Mouse (Mus musculus): ENCODE data around the gene Tnfsfm13. TPM values are rescaled to one million over a fixed set of nuclear protein-coding genes. Genes with fewer than 3 reads are reported as not detected.
A peak's percentile ranks its signal among the peaks of the same experiment; 100 is the strongest.

The Tnfsfm13 gene
- polyA plus RNA-seq, 1 experiment = 43.9 TPM

GRCm38 (mm10) chr11:69682840-69683533 is 12.9 kb downstream of the Tnfsfm13 start:
- no peak for TF ChIP-seq POLR2A (IDR thresholded peaks at IDR 0.05; ENCODE audit: borderline replicate concordance, low read depth, low read length)
- peak; percentile 72 for TF ChIP-seq CTCF (IDR thresholded peaks at IDR 0.05; ENCODE audit: low read depth, low read length)
- Histone ChIP-seq H3K4me1 (ENCODE audit: control insufficient read depth, insufficient read depth, low read length) (peaks cover 54% of the 10 kb centered on the region), H3K27ac (ENCODE audit: insufficient read depth, low read depth, low read length) (no peak overlapping the region), H3K4me3 (ENCODE audit: insufficient read depth, low read length) (no peak overlapping the region)

GRCm38 (mm10) chr11:69682209-69682839 is 13.6 kb downstream of the Tnfsfm13 start:
- peak overlapping the region; percentile 62 for H3K27ac ChIP-seq (ENCODE audit: insufficient read depth, low read depth, low read length)
- peaks cover 57% of the 10 kb centered on the region for H3K4me1 ChIP-seq (ENCODE audit: control insufficient read depth, insufficient read depth, low read length)
- TF ChIP-seq CTCF (IDR thresholded peaks at IDR 0.05; ENCODE audit: low read depth, low read length) = no peak
- TF ChIP-seq POLR2A (IDR thresholded peaks at IDR 0.05; ENCODE audit: borderline replicate concordance, low read depth, low read length) = no peak
- H3K4me3 ChIP-seq (ENCODE audit: insufficient read depth, low read length) = peak overlapping the region; percentile 79

DNA sequence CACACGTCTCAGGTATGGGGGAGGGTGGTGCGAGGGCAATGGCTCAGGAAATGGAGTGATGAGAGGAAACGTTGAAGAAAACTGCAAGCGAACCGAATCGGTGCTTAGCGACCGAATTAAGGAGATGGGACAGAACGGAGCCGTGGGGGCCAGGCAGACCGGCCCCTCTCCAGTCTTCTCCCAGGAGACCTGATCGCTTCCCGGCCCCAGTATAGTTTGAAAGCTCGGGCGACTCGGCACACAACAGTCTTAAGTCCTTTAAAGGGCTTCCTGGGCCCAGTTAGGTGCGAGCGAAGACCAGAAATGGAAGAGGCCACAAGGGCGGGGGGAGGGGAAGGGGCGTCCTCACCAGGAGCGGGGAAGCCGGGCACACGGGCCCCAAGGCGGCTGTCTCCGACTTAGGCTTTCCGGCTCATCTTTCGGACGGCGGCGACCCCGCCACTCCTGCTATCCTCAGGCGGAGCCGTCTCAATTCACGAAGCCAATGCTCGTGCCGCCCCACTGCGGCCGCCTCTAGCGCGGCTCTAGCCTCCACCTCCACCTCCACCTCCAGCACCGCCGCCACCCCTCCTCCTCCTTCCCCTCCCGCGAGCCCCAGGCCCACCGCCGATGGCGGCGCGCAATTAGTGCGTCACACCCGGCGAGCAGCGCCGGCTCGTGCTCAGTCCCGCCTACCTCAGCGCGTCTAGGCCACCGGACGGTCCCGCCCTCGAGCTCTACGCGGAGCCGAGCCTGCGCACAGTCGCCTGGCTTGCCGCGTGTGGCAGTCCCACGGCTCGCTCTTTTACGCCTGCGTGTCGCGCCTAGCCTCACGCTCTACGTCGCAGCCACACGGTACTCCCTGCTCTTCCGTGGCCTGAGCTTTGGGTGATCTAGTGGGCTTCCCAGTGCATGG is 14.3 kb downstream of the Tnfsfm13 start, which contains the start of gene Senp3:
TSS of gene Senp3 (minus strand) at position 771 of the 895 bp plus-strand sequence.
- TF ChIP-seq CTCF (IDR thresholded peaks at IDR 0.05; ENCODE audit: low read depth, low read length) (no peak), POLR2A (IDR thresholded peaks at IDR 0.05; ENCODE audit: borderline replicate concordance, low read depth, low read length) (no peak)
- H3K27ac ChIP-seq (ENCODE audit: insufficient read depth, low read depth, low read length) = peak within 1 kb of the TSS; percentile 62
- peak within 1 kb of the TSS; percentile 79 for H3K4me3 ChIP-seq (ENCODE audit: insufficient read depth, low read length)
- peaks cover 52% of the 10 kb centered on the region for H3K4me1 ChIP-seq (ENCODE audit: control insufficient read depth, insufficient read depth, low read length)

- H3K27ac ChIP-seq (ENCODE audit: insufficient read depth, low read depth, low read length) = peak overlapping the region; percentile 50
- peaks cover 43% of the 10 kb centered on the region for H3K4me1 ChIP-seq (ENCODE audit: control insufficient read depth, insufficient read depth, low read length)
- H3K4me3 ChIP-seq (ENCODE audit: insufficient read depth, low read length) = peak overlapping the region; percentile 79
- TF ChIP-seq CTCF (IDR thresholded peaks at IDR 0.05; ENCODE audit: low read depth, low read length) (no peak), POLR2A (IDR thresholded peaks at IDR 0.05; ENCODE audit: borderline replicate concordance, low read depth, low read length) (no peak)
These were observed 15.6 kb downstream of the Tnfsfm13 start for GRCm38 (mm10) chr11:69680136-69680855.

- Histone ChIP-seq H3K4me3 (ENCODE audit: insufficient read depth, low read length) (peak overlapping the region; percentile 28; the same call in 1 of the 2 replicates), H3K27ac (ENCODE audit: insufficient read depth, low read depth, low read length) (peak overlapping the region; percentile 60), H3K4me1 (ENCODE audit: control insufficient read depth, insufficient read depth, low read length) (peaks cover 33% of the 10 kb centered on the region)
- TF ChIP-seq POLR2A (IDR thresholded peaks at IDR 0.05; ENCODE audit: borderline replicate concordance, low read depth, low read length) (no peak), CTCF (IDR thresholded peaks at IDR 0.05; ENCODE audit: low read depth, low read length) (no peak)
These were observed 16.8 kb downstream of the Tnfsfm13 start for GRCm38 (mm10) chr11:69679144-69679543.

DNA sequence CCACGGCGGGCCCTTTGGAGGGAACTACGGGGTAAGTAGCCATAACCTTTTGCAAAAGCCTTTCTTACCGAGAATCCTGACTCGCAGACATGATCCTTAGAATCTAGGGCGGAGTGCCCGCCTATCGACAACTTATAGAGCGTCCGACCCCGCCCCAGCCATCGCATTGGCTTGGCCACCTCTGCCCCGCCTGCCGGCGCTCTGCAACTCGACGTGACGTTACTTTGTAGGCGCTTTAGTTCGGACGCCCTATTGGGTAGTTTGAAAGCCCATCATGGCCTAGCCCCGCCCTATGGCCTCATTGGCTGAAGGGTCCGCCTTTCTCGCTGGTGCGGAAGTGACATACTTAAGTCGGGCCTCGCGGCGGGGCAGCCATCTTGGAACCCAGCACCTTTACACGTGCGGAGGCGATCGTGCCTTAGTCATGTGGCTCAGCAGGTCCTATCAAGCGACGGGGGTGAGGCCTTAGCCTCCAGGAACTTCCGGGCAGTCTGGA is 23.6 kb downstream of the Tnfsfm13 start, which contains the start of gene Eif4a1:
TSS of gene Eif4a1 (minus strand) at position 213 of the 496 bp plus-strand sequence.
- H3K4me1 ChIP-seq (ENCODE audit: control insufficient read depth, insufficient read depth, low read length) = peaks cover 11% of the 10 kb centered on the region; the same call in 1 of the 2 replicates
- TF ChIP-seq POLR2A (IDR thresholded peaks at IDR 0.05; ENCODE audit: borderline replicate concordance, low read depth, low read length) (peak; percentile 95), CTCF (IDR thresholded peaks at IDR 0.05; ENCODE audit: low read depth, low read length) (no peak)
- H3K27ac ChIP-seq (ENCODE audit: insufficient read depth, low read depth, low read length) = peak within 1 kb of the TSS; percentile 94
- H3K4me3 ChIP-seq (ENCODE audit: insufficient read depth, low read length) = peak within 1 kb of the TSS; percentile 100

GRCm38 (mm10) chr11:69671726-69672124 is 24.2 kb downstream of the Tnfsfm13 start:
- peak overlapping the region; percentile 94 for H3K27ac ChIP-seq (ENCODE audit: insufficient read depth, low read depth, low read length)

DNA sequence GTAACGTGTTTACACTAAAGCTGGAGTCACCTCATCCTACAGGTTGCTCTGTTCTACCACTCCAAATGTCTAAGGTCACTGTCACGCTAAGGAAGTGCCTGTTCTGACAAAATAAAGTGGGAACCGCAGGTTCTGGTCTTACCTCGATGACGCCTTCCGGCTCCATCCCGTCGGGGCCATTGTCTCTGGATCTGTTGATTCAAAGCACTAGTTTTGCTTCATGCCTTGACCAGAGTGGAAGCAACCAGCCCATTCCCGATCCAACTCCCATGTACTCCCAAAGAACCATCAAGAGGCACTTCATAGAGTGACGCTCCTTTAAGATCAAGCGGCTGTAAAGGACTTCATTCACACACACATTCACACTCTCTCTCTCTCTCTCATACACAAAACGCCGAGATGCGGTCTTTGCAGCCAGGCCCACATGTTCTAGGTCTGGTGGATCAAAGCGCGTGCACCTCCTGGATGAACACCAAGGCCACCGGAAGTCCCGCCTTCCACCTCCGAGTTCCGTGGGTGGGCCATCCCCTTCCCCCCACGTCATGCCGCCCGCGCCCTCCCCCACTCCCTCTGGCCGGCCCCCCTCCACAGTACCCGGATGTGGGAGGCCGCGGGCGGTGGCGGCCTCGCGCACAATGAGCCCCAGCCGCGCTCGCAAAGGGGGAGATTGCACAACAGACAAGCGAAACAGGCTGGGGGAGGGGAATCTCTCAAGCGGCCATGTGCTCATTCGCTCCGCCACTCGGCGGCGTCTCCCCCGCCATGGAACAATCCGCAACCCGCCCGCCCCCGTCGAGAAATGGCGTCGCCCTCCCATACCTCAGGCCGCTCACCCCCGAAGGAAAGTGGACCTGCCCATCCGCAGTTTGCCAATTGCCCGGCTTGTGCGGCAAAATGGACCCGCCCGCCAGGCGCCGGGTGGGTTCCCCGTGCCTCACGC is 24.8 kb downstream of the Tnfsfm13 start:
- Histone ChIP-seq H3K4me3 (ENCODE audit: insufficient read depth, low read length) (peak overlapping the region; percentile 100), H3K4me1 (ENCODE audit: control insufficient read depth, insufficient read depth, low read length) (peaks cover 14% of the 10 kb centered on the region; the same call in 1 of the 2 replicates), H3K27ac (ENCODE audit: insufficient read depth, low read depth, low read length) (peak overlapping the region; percentile 94)
- TF ChIP-seq CTCF (IDR thresholded peaks at IDR 0.05; ENCODE audit: low read depth, low read length) (no peak), POLR2A (IDR thresholded peaks at IDR 0.05; ENCODE audit: borderline replicate concordance, low read depth, low read length) (no peak; the same call in 1 of the 2 replicates)

More at GRCm38 (mm10) chr11:69671726-69672124, 24.2 kb downstream of the Tnfsfm13 start:
- no peak for TF ChIP-seq POLR2A (IDR thresholded peaks at IDR 0.05; ENCODE audit: borderline replicate concordance, low read depth, low read length)
- no peak for TF ChIP-seq CTCF (IDR thresholded peaks at IDR 0.05; ENCODE audit: low read depth, low read length)
- H3K4me1 ChIP-seq (ENCODE audit: control insufficient read depth, insufficient read depth, low read length) = peaks cover 11% of the 10 kb centered on the region; the same call in 1 of the 2 replicates
- H3K4me3 ChIP-seq (ENCODE audit: insufficient read depth, low read length) = peak overlapping the region; percentile 100
